Mouse (Mus musculus): ENCODE measurements at regions not wholly inside any gene's neighbourhood (a gene's known extent, or its start where the extent isn't known, plus 50 kb on each side); places are given as distances from the start of the nearest gene placed in this dataset.
"Not testable (repeated sequence)": the region's sequence is repeated elsewhere in the genome, so short reads cannot be mapped to it uniquely, and the experiment has no call there.

DNA sequence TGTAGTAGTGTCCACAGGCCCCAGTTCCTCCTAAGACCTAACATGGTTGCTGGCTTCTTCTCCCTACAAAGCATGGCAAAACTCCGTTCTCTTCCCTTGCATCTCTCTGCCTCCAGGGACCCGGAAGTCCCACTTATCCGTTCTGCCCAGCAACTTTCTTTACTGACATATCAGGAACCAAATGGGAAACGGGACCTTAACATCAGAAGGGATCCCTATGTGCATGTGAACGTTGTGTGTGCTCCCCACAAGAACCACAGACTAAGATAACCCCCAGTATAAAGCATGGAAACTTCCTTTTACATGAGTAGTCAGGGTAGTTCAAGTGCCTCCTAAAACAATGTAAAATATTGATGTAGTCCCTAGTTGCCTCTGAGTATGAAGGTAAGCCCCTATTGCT lies 61.6 kb downstream of the Zxdb start:
- DNase-seq: no peak
- Histone ChIP-seq H3K9me3 (replicated peaks) (no peaks in the 10 kb centered on the region), H3K27me3 (no peaks in the 10 kb centered on the region), H3K36me3 (no peaks in the 10 kb centered on the region), H3K4me2 (no peak overlapping the region), H3K27ac (no peak overlapping the region), H3K9ac (no peak overlapping the region), H3K4me3 (replicated peaks) (no peak overlapping the region), H3K4me1 (replicated peaks) (no peaks in the 10 kb centered on the region)
- no peak for ATAC-seq (ENCODE audit: low read depth)
- WGBS (ENCODE audit: insufficient replicate concordance): 36% methylated on average over 5 of the region's 5 CpGs

DNA sequence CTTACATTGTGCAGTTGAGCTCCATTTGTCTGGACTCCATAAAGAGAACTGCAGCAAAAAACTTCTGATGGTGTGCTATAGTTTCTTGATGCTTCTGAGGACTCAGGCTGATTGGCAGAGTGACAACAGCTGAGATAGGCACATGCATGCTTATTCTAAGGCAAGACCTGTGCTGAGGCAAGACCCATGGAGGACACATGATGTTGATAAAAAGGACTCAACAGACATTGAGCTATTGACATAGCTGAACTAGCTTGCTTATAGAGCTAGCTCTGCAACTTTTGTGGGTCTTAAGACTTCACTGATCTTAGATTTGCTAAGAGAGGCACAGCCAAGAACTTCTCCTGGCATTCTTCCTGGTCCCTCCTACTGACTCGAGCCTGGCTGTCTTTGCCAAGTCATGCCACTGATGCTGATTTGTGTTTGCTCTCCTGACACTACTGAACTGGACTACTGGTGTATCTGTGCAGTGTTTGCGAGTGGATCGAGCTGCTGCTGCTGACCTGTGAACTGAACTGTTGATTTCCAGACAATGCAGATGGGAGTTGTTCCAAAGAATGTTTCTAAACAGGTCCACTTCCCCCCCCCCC lies 64.1 kb downstream of the Zxdb start:
- WGBS (ENCODE audit: insufficient replicate concordance): 63% methylated on average over 3 of the region's 3 CpGs
- no peak overlapping the region for H3K9ac ChIP-seq
- no peaks in the 10 kb centered on the region for H3K9me3 ChIP-seq (replicated peaks)
- H3K36me3 ChIP-seq: no peaks in the 10 kb centered on the region
- no peak overlapping the region for H3K27ac ChIP-seq
- no peaks in the 10 kb centered on the region for H3K27me3 ChIP-seq
- no peaks in the 10 kb centered on the region for H3K4me1 ChIP-seq (replicated peaks)
- ATAC-seq (ENCODE audit: low read depth) (no peak), DNase-seq (no peak)
- no peak overlapping the region for H3K4me2 ChIP-seq
- no peak overlapping the region for H3K4me3 ChIP-seq (replicated peaks)

DNA sequence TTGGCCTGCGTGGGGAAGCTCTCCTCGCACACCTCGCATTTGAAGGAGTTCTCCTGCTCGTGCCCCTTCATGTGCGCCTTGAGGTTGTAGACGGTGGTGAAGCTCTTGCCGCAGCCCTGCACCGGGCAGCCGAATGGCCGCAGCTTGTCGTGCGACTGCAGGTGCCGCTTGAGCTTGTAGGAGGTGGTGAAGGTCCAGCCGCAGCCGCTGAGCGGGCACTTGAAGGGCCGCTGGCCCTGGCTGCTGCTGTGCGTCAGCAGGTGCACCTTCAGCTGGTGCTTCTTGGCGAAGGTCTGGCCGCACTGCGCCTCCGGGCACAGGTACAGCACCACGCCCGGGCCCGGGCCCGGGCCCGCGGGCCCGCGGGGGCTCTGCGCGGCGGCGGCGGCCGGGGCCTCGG lies 72.5 kb downstream of the Zxdb start:
- H3K27me3 ChIP-seq; H3K27ac ChIP-seq; H3K9ac ChIP-seq; H3K4me3 ChIP-seq (replicated peaks); H3K4me1 ChIP-seq (replicated peaks); H3K4me2 ChIP-seq; H3K36me3 ChIP-seq; H3K9me3 ChIP-seq (replicated peaks); DNase-seq: not testable (repeated sequence)
- no CpG with 5 or more reads among the region's 37 CpGs for WGBS (ENCODE audit: insufficient replicate concordance)
- ATAC-seq (ENCODE audit: low read depth): peak; percentile 44

DNA sequence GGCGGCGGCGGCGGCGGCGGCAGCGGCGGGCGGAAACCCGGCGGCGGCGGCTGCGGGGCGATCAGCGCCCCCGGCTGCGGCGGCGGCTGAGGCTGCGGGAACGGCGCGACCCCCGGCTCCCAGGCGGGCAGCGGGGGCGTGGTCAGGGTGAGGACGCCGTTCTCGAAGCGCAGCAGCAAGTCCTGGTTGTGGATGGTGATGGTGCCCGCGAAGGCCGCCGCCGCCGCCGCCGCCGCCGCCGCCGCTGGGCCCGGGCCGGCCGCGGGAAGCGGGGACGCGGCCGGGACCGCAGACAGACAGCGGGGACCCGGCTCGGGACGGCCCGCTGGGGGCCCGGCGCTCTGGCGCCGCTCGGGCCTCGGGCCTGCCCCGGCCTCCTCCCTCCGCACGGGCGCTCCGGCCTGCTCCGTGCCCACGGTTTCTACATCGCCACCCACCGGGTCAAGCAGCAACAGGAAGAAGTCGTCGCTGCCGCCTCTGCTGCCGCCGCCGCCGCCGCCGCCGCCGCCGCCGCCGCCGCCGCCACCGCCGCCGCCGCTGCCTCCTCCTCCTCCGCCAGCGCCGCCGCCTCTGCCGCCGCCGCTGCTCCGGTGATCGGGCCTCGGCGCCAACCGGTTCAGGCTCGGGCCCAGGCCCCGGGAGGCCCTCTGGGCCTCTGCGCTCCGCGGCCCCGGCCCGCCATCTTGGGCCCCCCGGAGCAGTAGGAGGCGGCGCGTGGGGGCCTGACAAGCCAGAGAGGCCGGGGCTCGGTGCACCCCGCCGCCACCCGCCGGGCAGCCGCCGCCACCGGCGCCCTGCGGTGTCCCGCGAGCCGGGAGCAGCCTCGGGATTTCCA lies 73.2 kb downstream of the Zxdb start:
- H3K4me3 ChIP-seq (replicated peaks); H3K4me1 ChIP-seq (replicated peaks); H3K4me2 ChIP-seq; H3K27ac ChIP-seq; DNase-seq; H3K27me3 ChIP-seq; H3K36me3 ChIP-seq; H3K9ac ChIP-seq; H3K9me3 ChIP-seq (replicated peaks): not testable (repeated sequence)
- ATAC-seq (ENCODE audit: low read depth): peak; percentile 63
- no CpG with 5 or more reads among the region's 131 CpGs for WGBS (ENCODE audit: insufficient replicate concordance)

DNA sequence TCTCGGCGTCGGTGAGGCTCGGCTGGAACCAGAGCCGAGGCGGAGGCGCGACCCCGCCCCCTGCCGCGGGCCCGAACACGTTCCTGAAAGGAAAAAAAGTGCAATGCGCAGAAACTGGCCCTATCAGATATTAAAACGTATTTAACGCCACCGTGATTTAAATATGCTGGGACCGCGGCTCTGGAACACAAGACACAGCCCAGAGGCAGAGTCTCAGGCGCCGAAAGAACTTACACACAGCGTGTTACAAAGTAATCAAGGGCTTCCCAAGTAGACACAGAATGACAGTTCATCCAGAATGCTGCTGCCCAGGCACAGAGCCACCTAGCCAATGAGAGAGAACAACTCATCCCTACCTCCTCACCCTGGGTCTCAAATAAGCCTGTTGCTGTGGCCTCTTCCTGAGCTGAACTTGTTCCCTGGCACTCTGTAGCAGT lies 73.8 kb downstream of the Zxdb start:
- H3K9me3 ChIP-seq (replicated peaks); H3K27ac ChIP-seq; H3K9ac ChIP-seq; H3K27me3 ChIP-seq; H3K4me3 ChIP-seq (replicated peaks); H3K4me2 ChIP-seq; DNase-seq; H3K36me3 ChIP-seq; H3K4me1 ChIP-seq (replicated peaks): not testable (repeated sequence)
- WGBS (ENCODE audit: insufficient replicate concordance): no CpG with 5 or more reads among the region's 22 CpGs
- peak; percentile 62 for ATAC-seq (ENCODE audit: low read depth)

DNA sequence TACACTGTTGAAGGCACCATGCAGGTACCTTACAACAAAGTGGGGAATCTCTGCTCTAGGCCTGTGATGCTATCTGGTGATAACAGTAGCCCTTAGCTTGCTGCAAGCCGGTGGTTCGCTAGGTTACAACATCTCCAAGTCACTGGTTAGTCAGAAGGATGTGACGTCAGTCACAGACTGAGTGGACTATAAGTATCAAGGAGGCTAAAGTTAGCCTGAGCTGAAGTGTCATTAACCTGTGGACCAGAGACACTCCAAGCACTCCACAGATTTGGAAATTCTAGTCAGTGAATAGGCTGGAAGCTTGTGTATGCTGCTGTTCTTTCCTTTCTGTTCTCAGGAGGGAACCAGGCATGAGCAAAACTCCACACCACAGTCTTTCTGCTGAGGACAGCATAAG lies 88.4 kb downstream of the Zxdb start:
- not testable (repeated sequence) for H3K9ac ChIP-seq; H3K4me2 ChIP-seq; H3K4me3 ChIP-seq (replicated peaks); H3K4me1 ChIP-seq (replicated peaks); ATAC-seq (ENCODE audit: low read depth); DNase-seq; H3K36me3 ChIP-seq; H3K9me3 ChIP-seq (replicated peaks); H3K27me3 ChIP-seq; H3K27ac ChIP-seq
- WGBS (ENCODE audit: insufficient replicate concordance): no CpG with 5 or more reads among the region's 3 CpGs

DNA sequence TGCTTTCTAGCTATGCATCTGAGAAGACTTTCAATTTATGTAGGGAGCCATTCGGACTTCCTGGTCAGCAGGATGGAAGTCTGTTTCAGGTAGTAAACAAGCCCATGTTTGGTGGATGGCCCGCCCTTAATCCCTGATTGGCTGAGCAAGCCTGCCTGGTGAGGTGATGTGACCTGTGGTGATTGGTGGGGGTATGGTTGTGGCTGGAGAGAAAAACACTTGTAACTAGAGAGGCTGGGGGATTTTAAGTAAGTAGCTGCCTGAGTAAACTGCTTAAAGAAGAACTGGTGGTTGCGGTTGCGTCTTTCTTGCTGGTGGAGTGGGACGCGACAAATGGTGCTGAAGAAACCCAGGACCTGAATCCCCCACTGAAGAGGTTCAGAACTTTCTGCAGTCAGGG lies 103.2 kb downstream of the Zxdb start:
- WGBS (ENCODE audit: insufficient replicate concordance): 76% methylated on average over 6 of the region's 6 CpGs
- H3K9me3 ChIP-seq (replicated peaks); H3K4me3 ChIP-seq (replicated peaks); H3K36me3 ChIP-seq; ATAC-seq (ENCODE audit: low read depth); H3K27me3 ChIP-seq; H3K4me2 ChIP-seq; H3K9ac ChIP-seq; H3K4me1 ChIP-seq (replicated peaks); H3K27ac ChIP-seq; DNase-seq: not testable (repeated sequence)

DNA sequence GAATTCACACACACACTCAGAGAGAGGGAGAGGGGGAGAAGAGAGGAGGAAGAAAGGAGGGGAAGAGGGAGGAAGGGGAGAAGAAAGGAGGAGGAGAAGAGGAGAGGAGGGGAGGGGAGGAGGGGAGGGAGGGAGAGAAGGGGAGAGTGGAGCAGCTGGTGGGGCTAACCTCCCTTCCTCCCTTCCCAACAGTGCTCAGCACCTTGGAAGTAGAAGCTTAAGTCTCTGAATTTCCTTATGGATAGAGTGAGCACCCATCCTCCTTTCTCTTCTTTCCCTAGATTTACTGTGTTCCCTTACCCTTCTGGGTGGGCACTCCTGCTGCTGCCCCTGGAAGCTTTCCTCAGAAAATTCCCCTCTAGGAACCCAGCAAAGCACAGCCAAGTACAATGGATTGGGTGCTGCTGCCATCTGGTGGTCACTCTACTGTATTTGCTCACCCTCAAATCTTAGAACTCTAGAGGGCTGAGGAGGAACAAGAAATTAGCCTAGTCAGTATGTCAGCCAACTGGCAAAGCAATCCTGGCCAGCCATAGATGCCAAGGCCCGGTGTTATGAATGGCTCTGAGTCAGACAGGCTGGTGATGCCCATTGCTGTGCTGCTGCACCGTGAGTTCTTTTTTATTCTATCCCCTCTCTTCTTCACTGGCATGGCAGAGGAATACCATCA lies 119.9 kb downstream of the Zxdb start:
- H3K36me3 ChIP-seq; H3K4me1 ChIP-seq (replicated peaks); H3K4me3 ChIP-seq (replicated peaks); H3K9me3 ChIP-seq (replicated peaks); H3K27ac ChIP-seq; H3K4me2 ChIP-seq; H3K27me3 ChIP-seq; DNase-seq; H3K9ac ChIP-seq: not testable (repeated sequence)
- ATAC-seq (ENCODE audit: low read depth): peak; percentile 48; the same call in 1 of the 2 replicates
- 22% methylated on average over 2 of the region's 2 CpGs for WGBS (ENCODE audit: insufficient replicate concordance)

DNA sequence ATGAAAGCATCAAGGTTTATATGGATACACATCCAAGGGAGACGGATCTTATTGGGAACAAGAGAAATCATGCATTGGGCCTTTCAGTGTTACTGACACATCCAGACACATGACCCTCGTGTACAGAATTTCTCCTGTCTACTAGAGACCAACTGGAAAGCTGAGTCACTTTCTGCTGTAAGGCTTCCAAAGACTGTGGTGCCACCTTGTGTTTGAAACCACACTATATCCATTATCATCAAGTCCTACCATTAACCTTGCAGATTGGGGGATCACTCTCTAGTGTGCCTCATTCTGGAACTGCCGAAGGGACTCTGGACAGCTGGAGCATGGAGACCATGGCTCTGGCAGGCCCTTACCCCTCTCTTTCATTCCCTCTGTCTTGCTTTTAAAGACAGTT lies 125.2 kb downstream of the Zxdb start:
- H3K36me3 ChIP-seq; H3K4me3 ChIP-seq (replicated peaks); H3K4me1 ChIP-seq (replicated peaks); DNase-seq; H3K4me2 ChIP-seq; H3K27me3 ChIP-seq; H3K9ac ChIP-seq; H3K27ac ChIP-seq; ATAC-seq (ENCODE audit: low read depth); H3K9me3 ChIP-seq (replicated peaks): not testable (repeated sequence)
- WGBS (ENCODE audit: insufficient replicate concordance): 67% methylated on average over 1 of the region's 3 CpGs

DNA sequence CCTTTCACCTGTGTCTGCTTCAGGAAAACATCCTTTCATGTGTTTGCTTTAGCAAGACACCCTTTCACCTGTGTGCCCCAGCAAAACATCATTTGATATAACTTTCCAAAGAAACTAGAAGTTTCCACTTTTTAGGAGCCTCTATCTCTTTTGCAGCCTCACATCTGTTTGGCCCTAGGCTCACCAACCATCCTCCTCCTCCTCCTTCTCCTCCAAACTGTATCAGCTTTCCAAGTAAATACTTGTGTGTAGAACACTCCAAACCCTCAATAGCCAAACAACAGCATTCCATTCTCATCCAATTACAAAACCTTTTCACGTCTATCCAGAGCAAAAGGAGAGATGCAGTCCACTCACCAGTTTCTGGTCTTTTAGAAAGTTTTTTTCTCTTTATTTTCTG lies 133.1 kb downstream of the Zxdb start:
- no peak overlapping the region for H3K4me2 ChIP-seq
- no peaks in the 10 kb centered on the region for H3K36me3 ChIP-seq
- H3K27ac ChIP-seq: peak overlapping the region; percentile 20
- H3K9ac ChIP-seq: no peak overlapping the region
- H3K4me1 ChIP-seq (replicated peaks): peaks cover 18% of the 10 kb centered on the region; the same call in 1 of the 2 replicates
- H3K27me3 ChIP-seq: no peaks in the 10 kb centered on the region
- WGBS (ENCODE audit: insufficient replicate concordance): 50% methylated on average over 1 of the region's 1 CpGs
- H3K9me3 ChIP-seq (replicated peaks): no peaks in the 10 kb centered on the region
- ATAC-seq (ENCODE audit: low read depth) (0 out of 2 replicates have a peak, but pooled peaks have one; percentile 60), DNase-seq (no peak)
- no peak overlapping the region for H3K4me3 ChIP-seq (replicated peaks)

DNA sequence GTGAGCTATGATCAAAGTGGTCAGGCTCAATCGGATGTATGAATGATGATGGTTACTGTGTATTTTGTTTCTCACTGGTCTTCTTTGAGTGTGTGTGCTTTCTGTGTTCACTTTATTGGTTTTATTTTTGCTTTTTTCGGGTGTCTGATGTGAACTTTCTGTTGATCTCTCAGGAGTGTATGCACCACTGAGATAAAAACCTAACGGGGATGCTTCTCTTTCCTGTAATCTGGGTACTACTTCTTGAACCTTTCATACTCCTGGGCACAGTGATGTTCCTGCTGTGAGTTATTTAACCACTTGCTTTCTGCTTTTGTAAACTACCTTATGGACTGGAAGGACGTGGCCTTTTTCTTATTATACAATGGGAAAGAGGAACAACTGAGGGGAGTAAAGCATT lies 133.6 kb downstream of the Zxdb start:
- whole genome bisulfite sequencing (ENCODE audit: insufficient replicate concordance): 35% methylated on average over 4 of the region's 4 CpGs
- H3K27me3 ChIP-seq: no peaks in the 10 kb centered on the region
- no peak overlapping the region for H3K4me3 ChIP-seq (replicated peaks)
- ATAC-seq (ENCODE audit: low read depth) (peak; percentile 76), DNase-seq (no peak)
- H3K9me3 ChIP-seq (replicated peaks): no peaks in the 10 kb centered on the region
- H3K4me2 ChIP-seq: no peak overlapping the region
- peaks cover 19% of the 10 kb centered on the region; the same call in 1 of the 2 replicates for H3K4me1 ChIP-seq (replicated peaks)
- no peaks in the 10 kb centered on the region for H3K36me3 ChIP-seq
- no peak overlapping the region; the same call in 1 of the 2 replicates for H3K27ac ChIP-seq
- H3K9ac ChIP-seq: no peak overlapping the region
